Mouse (Mus musculus): ENCODE results near the gene Fyb.
A peak's percentile ranks its signal among the peaks of the same experiment; 100 is the strongest.
"Not testable (repeated sequence)": the region's sequence is repeated elsewhere in the genome, so short reads cannot be mapped to it uniquely, and the experiment has no call there.

Fyb gene

DNA sequence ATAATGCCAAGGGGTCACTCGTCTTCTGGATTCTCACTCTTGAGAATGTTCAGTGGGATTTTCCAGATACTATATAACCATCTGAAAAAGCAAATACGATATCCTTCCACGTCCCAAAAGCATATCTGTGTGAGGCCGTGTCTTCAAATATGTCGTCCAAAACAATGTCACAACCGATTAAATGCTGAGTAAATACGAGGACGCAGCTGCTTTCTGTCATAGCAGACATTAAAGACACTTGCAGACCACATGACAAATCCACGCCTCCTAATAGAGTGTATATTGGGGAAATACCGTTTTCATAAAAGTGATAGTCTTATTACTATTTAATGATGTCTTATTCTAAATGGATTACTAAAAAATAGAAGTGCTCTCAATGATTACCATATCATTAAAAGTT is 38.0 kb downstream of the Fyb start:
- DNase-seq (ENCODE audit: extremely low spot score, low spot score), result no peak

DNA sequence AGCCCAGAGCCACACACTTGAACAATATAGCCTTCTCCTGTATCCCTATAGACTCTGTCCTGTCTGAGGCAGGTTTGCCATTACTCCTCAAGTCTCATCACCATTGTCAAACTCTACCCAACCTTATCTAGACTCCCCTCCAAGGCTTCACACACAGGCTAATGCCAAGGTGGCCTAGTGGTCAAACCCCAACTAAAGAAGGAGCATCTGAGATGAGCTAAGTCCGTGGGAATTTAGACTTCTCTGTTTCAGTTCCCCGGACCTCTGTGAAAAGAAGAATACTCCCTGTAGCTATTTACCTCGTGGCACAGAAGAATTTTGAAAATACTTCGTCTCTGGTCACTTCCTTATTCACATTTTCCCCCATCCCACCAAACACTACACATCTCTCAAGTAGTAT is 39.5 kb downstream of the Fyb start:
- no peak for DNase-seq (ENCODE audit: extremely low spot score, low spot score)

DNA sequence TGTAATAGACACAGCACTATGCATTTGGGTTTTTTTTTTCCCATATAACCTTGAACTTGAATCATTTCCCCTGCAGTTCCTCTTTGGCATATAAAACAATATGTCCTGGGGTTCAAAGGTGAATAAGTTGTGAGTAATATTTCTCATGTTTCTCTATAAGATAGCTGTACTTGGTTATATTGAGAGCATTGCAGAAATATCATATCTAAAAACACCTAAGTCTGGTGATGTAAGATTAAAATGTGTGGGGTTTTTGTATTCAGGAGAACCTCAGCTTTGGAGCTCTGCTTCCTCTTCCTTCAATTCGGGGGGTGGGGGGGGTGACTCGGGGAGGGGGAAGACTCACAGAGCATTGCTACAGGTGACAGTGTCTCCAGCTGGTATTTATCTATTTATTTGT is 40.0 kb downstream of the Fyb start:
- DNase-seq (ENCODE audit: extremely low spot score, low spot score), result no peak

DNA sequence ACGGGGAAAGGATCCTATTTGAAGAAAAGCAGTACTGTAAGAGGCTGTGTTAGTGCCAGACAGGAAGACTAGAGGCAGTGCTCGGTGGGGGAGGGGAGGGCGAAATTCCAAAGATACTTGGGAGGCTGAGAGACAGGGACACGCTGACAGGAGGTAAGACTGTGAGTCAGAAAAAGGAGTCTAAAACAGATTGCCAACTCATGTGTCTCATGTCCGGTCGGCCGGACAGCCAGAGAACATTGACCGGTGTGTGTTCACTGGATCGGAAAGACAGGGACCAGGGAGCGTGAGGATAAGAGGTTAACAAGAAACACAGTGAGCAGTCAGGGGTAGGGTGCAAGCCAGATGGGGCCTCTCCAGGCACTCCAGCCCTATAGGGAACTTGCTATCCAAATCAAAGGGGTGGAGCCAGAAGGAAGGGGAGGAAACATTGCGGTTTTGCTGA is 42.3 kb downstream of the Fyb start:
- DNase-seq (ENCODE audit: extremely low spot score, low spot score), result peak; percentile 63

DNA sequence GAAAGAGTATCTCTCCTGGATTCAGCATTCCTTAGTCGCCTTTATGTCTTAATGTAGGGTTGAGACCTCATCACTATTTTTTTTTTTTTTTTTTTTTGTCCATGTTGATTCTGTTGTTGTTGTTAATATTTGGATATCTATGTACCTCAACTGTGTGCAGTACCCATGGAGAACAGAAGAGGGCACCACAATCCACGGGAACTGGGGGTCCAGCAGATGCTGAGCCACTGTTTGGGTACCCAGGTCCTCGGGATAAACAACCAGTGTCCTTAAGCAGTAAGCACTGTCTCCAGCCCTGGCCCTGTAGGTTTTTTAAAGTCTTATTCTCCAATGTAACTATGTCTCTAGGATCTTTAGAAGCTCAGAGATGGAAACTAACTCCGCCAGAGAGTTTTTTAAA is 43.2 kb downstream of the Fyb start:
- no peak for DNase-seq (ENCODE audit: extremely low spot score, low spot score)

DNA sequence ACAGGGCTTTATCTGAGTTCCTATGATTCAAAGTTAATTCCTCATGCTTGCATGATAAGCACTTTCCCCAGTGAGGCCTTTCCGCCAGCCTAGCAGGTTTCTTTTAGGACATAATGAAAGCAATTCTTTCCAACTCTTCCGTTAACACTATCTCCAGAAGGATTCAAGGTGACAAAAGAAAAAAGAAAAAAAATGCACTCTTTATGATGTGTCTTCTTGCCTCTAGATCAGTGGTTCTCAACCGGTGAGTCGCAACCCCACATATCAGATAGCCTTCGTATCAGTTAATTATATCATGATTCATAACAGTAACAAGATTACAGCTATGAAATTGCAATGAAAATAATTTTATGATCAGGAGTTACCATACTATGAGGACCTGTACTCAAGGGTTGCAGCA is 45.3 kb downstream of the Fyb start:
- no peak for DNase-seq (ENCODE audit: extremely low spot score, low spot score)

DNA sequence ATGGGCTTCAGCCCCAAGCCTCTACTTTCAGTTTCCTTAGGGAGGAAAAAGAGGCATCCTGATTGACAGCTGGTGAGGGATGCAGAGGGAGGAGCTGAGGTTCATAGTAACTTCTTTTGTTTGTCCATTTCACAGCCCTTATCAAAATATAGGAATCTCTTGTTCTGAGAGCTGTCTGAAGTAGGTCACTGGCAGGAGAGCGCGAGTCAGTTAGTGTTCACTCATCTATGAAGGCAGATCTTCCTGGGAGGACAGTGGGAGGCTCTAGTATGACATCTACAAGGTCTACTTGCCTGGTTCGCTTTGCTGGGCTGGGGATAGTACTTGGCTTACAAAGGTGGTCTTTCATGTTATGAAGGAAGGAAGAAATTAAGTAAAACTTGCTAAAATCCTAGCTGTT is 46.0 kb downstream of the Fyb start:
- no peak for DNase-seq (ENCODE audit: extremely low spot score, low spot score)

DNA sequence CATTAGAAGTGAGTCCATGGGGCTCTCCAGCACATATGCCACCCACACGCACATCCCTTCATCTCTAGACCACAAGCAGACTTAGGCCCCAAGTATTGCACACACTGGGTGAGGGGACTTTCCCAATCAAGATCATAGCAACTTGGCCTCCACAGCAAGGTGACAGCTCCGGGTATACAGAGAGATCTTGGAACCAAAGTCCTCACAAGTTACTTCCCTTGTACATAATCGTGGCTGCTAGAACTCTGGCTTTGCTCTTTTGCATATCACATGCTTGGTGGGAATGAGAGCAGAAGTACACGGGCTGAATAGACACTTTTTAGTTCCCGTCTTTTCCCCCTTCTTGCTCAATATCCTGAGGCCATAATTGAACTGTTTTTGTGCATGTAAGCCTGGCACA is 46.4 kb downstream of the Fyb start:
- DNase-seq (ENCODE audit: extremely low spot score, low spot score), result no peak

DNA sequence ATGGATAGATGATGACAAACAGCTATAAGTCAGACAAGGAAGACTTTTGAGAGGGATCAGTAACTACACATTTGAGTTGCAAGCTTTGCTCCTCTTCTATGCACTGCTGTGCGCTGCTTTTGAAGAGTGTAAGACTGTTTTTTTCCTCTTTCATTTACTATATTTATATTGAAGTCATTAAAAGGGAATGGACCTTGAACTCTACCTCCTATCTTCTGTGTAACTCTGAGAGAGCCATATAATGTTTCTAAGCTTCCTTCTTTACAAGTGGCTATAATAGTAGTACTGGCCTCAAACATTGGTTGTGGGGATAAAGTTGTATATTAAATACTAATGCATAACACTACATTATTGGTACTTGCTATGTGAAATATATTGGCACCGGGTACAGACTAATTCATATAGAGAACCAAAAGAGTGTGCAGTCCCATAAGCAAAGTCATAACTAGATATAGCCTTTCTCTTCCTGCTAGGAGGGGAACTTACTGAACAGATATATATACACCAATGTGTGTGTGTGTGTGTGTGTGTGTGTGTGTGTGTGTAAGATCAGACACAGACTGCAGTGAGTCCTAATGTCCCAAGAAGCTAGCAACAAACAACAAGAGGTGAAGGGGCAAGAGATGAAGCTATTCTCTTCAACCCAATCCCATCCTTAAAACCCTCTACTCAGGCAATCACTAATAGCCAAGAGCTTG is 47.7 kb downstream of the Fyb start:
- DNase-seq (ENCODE audit: extremely low spot score, low spot score), result no peak

DNA sequence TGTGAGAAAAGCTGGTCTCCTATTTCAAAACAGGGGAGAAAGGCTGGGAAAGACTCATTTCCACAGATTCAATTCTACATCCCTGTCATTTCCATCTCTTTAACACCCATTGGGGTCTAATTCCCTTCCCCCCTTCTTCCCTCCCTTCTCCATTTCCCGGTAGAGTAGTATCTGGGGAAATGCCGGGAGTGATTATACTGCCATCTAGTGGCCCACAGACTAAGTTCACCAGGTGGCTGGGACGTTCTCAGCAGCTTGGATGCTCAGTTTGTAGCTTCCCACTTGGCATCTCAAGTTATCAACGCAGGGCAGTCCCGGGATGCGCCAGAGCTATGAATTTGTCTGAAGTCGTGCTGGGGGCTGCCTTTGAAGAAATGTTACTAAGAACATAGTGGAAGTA is 48.2 kb downstream of the Fyb start:
- DNase-seq (ENCODE audit: extremely low spot score, low spot score), result peak; percentile 55

DNA sequence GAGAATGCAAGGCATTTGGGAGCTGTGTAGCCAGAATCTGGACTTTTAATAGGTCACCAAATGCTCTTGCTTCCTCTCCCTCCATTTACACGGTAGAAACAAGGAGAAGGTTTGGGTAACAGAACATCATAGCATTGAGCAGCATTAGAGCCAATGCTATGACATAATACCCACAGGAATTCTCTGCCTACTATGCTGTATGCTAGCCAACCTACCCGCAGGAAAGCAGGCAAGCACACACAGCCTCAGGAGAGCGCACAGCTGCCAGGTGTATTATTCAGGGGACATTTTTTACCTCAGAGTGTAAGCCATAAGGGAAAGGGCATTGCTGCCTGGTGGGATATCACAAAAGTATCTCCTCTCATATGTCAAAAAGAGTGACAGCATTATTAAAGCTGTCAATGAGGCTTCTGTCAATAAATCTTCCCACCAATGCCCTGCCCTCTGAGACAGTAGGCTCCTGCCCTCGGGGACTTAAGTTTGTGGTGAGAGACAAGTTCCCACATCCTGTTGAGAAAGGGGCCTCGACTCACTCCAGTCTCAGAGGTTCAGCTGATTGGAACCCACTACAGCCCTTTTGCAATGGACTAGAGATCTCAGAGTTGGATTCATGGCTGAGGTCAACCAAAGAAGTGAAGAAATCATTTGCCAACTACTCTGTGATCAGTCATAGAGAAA is 51.8 kb downstream of the Fyb start:
- no peak for DNase-seq (ENCODE audit: extremely low spot score, low spot score)

DNA sequence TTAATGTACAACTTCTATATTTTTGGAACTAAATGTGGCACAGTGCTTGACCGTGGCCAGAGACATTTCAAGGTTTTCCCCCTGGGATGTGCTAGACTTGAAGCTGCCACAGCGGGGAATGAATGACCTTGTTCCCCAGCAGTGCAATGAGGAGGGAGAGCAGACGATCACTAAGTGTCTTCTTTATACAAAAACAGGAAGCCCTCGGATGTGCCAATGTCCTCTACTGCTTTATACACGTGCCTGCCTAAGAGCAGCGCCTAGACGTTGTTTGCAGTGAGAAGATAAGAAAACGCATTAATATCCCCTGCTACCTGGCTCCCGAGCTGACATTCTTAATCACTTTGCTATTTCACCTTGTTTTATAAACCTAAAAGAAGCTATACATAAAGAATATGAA is 55.3 kb downstream of the Fyb start:
- no peak for DNase-seq (ENCODE audit: extremely low spot score, low spot score)

DNA sequence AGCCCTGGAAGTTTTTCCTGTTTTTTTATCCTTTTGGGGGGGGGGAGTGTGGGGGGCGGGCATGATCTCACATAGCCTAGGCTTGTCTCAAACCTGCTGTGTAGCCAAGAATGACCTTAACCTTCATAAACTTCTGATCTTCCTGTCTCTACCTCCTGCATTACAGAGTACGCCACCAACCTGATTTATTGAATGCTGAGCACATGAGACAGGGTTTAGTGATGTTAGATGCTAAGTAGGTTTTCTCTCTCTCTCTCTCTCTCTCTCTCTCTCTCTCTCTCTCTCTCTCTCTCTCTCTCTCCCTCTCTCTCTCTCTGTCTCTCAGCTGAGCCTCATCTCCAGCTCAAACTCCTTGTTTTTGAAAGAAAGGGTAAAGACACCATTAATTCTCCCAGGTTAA is 56.0 kb downstream of the Fyb start:
- DNase-seq (ENCODE audit: extremely low spot score, low spot score), result no peak

DNA sequence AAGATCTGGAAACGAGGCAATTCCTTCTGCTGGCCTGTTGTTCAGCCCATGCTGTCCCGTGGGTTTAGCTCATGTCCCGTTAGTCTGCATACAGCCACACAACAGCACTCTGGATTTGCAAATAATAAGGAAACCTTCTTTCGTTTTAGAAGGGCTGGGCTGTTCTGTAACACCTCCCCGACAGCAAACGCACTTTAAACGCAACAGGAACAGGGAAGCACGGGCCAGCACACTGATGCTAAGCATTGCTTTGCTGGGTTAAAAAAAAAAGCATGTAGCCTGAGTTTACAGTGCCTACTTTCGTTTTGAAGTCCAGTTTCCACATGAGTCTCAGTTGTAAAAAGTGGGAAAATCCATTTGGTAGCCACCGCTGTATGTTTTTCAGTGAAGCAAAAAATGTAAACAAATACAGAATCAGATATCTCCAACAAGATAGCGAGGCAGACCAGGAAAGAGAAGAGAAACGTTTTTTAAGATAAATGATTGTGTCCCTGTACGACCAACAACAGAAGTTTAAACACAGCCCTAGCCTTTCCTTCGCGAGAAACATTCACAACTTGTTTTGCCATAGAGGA is 56.6 kb downstream of the Fyb start:
- no peak for DNase-seq (ENCODE audit: extremely low spot score, low spot score)

DNA sequence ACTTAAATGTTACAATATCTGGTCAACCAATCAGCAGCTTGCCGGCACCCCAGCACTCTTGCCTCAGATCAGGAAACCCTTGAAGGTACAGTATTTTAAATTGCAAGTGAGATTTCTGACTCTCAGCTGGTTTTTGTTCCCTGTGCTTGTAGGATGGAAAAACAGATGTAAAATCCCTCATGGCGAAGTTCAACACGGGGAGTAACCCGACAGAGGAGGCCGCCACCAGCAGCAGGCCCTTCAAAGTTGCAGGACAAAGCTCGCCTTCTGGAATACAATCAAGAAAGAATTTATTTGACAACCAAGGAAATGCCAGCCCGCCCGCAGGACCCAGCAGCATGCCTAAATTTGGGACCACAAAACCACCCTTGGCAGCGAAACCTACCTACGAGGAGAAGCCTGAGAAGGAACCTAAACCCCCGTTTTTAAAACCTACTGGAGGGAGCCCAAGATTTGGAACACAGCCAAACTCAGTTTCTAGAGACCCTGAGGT is 57.2 kb downstream of the Fyb start:
- DNase-seq (ENCODE audit: extremely low spot score, low spot score), result no peak

DNA sequence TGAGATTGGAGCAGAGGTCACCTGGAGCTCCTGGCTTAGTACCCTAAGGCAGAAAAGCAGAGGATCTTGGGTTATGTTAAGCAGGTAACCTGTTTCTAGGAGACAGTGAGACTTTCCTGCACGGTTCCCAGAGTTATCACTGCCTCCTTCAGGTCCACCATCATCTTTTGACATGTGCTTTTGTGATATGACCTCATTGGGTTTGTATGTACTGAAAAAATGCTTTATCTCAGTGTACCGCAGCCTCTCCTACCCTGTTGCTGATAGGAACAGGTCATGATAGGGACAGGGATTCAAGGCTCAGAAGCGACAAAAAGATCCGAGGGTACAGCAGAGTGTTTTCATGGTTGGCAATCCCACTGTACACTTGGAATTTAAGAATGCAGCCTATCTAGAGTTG is 62.0 kb downstream of the Fyb start:
- no peak for DNase-seq (ENCODE audit: extremely low spot score, low spot score)

DNA sequence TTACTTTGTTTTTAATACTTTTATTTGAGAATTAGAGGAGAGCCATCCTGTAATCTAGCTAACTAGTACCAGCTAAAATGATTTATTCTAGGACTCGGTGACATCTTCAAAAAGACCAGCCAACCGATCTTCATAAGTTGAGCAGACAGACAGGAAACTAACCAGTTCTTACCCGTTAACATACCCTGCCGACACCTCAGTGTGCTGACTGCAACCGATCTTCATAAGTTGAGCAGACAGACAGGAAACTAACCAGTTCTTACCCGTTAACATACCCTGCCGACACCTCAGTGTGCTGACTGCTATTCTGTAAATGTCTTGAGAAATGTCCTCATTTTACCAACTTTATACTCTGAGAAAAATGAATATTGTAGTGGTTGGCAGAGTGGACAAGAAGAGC is 63.7 kb downstream of the Fyb start:
- not testable (repeated sequence) for DNase-seq (ENCODE audit: extremely low spot score, low spot score)

DNA sequence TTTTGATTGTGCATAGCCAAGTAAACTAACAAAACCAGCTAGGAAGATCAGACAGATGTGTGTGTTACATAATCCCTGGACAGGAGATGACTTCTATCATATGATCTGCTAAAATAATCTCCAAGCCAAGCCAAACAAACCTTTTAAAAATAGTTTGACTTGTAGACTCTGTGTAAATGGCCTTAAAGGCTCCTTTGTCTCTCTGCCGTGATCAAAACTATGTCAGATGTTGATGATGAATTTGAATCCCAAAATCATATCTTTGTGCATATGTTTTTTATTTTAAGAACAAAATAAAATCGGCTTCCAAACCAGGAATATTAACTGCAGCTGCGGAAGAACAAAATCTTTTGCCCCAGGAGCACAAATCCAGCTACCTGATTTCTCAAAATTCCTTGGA is 64.9 kb downstream of the Fyb start:
- no peak for DNase-seq (ENCODE audit: extremely low spot score, low spot score)

DNA sequence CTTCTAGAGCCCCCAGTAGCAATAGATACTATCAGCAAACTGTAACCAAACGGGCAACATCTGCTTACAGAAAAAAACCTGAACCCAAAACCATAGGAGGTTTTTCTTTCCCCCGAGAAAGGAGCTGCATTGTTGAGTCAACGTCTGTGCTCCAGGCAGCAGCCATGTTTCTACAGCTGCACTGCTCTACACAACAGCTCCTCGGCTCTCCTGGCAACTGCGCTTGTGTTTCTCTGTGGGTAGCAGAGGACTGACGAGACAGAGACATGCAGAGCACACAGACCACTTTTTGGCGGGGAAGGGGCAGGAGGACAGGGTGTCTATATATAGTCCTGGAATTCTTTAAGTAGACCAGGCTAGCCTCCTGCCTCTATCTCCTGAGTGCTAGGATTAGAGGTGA is 65.5 kb downstream of the Fyb start:
- DNase-seq (ENCODE audit: extremely low spot score, low spot score), result no peak

DNA sequence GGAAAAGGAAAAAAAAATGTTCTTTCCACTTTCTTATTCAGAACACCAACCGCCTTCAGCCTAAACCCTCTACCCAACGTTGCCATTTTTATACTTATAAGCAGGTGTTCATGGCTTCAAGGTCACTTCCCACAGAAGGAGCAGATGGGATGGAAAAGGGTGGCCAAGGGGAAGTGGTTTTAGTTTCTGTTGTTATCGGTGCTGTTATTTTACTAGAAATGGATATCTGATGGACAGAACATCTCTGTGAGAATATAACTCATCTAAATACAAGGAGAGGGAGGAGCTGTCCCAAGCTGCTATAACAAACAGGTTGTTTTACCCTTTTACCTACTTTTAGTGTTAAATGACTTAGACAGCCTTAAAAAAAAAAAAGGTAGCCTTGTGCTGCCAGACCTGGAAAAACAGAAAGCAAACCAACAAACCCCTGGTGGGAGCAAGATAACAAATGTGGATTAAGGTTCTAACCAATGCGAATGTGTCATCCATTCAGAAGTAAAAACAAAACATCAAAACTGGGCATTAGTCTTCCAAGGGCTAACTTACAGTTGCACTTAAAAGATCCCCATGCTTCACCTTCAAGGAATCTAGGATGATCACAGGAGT is 68.3 kb downstream of the Fyb start:
- DNase-seq (ENCODE audit: extremely low spot score, low spot score), result no peak

DNA sequence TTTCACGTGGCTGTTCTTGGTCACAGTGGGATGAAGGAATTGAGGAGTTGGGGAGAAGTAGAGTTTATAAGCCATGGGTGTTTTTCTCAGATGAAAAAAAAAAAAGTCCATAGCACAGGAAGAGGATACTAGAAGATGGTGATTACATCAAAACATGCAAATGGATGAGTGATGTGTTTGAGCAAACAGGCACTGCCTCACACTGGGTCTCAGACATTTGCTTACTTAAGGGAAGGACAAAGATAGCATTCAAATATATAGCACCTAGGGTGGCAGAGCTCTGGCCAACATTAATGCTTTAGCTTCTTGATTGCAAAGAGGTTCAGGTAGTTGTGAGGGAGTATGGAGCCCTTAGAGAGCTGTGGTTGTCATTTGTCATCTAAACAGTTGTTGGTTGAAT is 68.9 kb downstream of the Fyb start:
- DNase-seq (ENCODE audit: extremely low spot score, low spot score), result no peak

DNA sequence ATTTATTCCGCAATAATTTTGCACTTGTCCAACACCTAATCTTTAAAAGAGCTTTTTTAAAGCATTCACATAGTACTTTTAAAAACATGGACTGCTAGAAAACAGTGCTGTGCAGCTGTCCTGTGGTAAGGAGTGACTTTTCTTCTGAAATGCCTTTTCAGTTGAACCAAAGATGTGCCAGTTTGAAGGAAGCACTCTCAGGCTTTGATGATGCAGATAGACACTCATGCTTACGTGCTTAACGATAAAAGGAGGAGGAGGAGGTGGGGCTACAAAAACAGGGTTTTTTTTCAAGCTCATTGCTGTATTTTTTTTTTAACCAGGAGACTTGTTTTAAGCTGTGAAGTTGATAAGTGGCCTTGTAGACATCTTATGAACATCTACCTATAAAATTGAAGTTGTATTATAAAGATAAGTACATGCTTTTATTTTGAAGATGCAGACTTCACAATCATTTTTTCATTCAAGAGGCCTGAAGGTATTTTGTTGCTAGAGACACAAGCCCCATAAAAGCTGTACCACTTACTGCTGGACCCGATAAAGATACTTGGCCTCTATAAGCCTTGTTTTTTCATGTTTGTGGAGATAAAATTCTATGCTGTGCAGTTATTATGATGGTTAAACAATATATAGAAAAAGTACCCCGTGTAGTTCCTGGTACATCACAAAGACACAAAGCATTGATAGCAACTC is 70.1 kb downstream of the Fyb start:
- DNase-seq (ENCODE audit: extremely low spot score, low spot score), result no peak

Measured in neural tube, embryonic 10.5 days (tissue).